Mouse (Mus musculus): ENCODE data around the gene Gpc5. TPM values are rescaled to one million over a fixed set of nuclear protein-coding genes. Genes with fewer than 3 reads are reported as not detected.

Gpc5 gene
- polyA plus RNA-seq, 1 experiment from 2014 or later: 0.09 TPM

- WGBS: 87% methylated on average over 8 of the region's 8 CpGs
- Histone ChIP-seq H3K36me3 (ENCODE audit: control insufficient read depth, insufficient read depth) (no peaks in the 10 kb centered on the region), H3K9me3 (ENCODE audit: control insufficient read depth) (no peaks in the 10 kb centered on the region), H3K4me3 (ENCODE audit: low read depth, low read length) (no peak overlapping the region), H3K27ac (ENCODE audit: low read depth, low read length) (no peak overlapping the region), H3K9ac (ENCODE audit: low read depth, low read length) (no peak overlapping the region), H3K27me3 (replicated peaks; ENCODE audit: control insufficient read depth, insufficient read depth, low read length) (no peaks in the 10 kb centered on the region), H3K4me1 (replicated peaks; ENCODE audit: control insufficient read depth, insufficient read depth, low read length) (no peaks in the 10 kb centered on the region), H3K4me2 (replicated peaks; ENCODE audit: low read depth) (no peak overlapping the region)
- TF ChIP-seq CTCF (IDR thresholded peaks at IDR 0.05; ENCODE audit: low read depth): no peak
- ATAC-seq: no peak
These were observed 1381.6 kb downstream of the Gpc5 start for GRCm38 (mm10) chr14:116473378-116474179.

- Histone ChIP-seq H3K27ac (ENCODE audit: low read depth, low read length) (no peak overlapping the region), H3K9ac (ENCODE audit: low read depth, low read length) (no peak overlapping the region), H3K9me3 (ENCODE audit: control insufficient read depth) (no peaks in the 10 kb centered on the region), H3K4me3 (ENCODE audit: low read depth, low read length) (no peak overlapping the region), H3K36me3 (ENCODE audit: control insufficient read depth, insufficient read depth) (no peaks in the 10 kb centered on the region), H3K27me3 (replicated peaks; ENCODE audit: control insufficient read depth, insufficient read depth, low read length) (no peaks in the 10 kb centered on the region), H3K4me1 (replicated peaks; ENCODE audit: control insufficient read depth, insufficient read depth, low read length) (no peaks in the 10 kb centered on the region), H3K4me2 (replicated peaks; ENCODE audit: low read depth) (no peak overlapping the region)
- ATAC-seq: no peak
- TF ChIP-seq CTCF (IDR thresholded peaks at IDR 0.05; ENCODE audit: low read depth): no peak
- WGBS: 50% methylated on average over 1 of the region's 1 CpGs
These were observed 1402.4 kb downstream of the Gpc5 start for GRCm38 (mm10) chr14:116494285-116494850.

- no peak for TF ChIP-seq CTCF (IDR thresholded peaks at IDR 0.05; ENCODE audit: low read depth)
- no peak for ATAC-seq
- H3K4me2 ChIP-seq (replicated peaks; ENCODE audit: low read depth): no peak overlapping the region
- no peak overlapping the region for H3K27ac ChIP-seq (ENCODE audit: low read depth, low read length)
- H3K4me1 ChIP-seq (replicated peaks; ENCODE audit: control insufficient read depth, insufficient read depth, low read length): no peaks in the 10 kb centered on the region
- no peaks in the 10 kb centered on the region for H3K27me3 ChIP-seq (replicated peaks; ENCODE audit: control insufficient read depth, insufficient read depth, low read length)
- H3K9ac ChIP-seq (ENCODE audit: low read depth, low read length): no peak overlapping the region
- no peaks in the 10 kb centered on the region for H3K9me3 ChIP-seq (ENCODE audit: control insufficient read depth)
- H3K36me3 ChIP-seq (ENCODE audit: control insufficient read depth, insufficient read depth): no peaks in the 10 kb centered on the region
- WGBS: 76% methylated on average over 3 of the region's 3 CpGs
- no peak overlapping the region for H3K4me3 ChIP-seq (ENCODE audit: low read depth, low read length)
These were observed 1446.2 kb downstream of the Gpc5 start for GRCm38 (mm10) chr14:116538216-116538615.

GRCm38 (mm10) chr14:116543746-116544145 lies 1451.7 kb downstream of the Gpc5 start:
- TF ChIP-seq CTCF (IDR thresholded peaks at IDR 0.05; ENCODE audit: low read depth): no peak
- Histone ChIP-seq H3K4me2 (replicated peaks; ENCODE audit: low read depth) (no peak overlapping the region), H3K4me1 (replicated peaks; ENCODE audit: control insufficient read depth, insufficient read depth, low read length) (no peaks in the 10 kb centered on the region), H3K4me3 (ENCODE audit: low read depth, low read length) (no peak overlapping the region), H3K36me3 (ENCODE audit: control insufficient read depth, insufficient read depth) (no peaks in the 10 kb centered on the region), H3K27ac (ENCODE audit: low read depth, low read length) (no peak overlapping the region), H3K27me3 (replicated peaks; ENCODE audit: control insufficient read depth, insufficient read depth, low read length) (no peaks in the 10 kb centered on the region), H3K9ac (ENCODE audit: low read depth, low read length) (no peak overlapping the region), H3K9me3 (ENCODE audit: control insufficient read depth) (no peaks in the 10 kb centered on the region)
- no peak for ATAC-seq

- H3K4me2 ChIP-seq (replicated peaks; ENCODE audit: low read depth): no peak overlapping the region
- H3K9me3 ChIP-seq (ENCODE audit: control insufficient read depth): no peaks in the 10 kb centered on the region
- no peak for TF ChIP-seq CTCF (IDR thresholded peaks at IDR 0.05; ENCODE audit: low read depth)
- H3K36me3 ChIP-seq (ENCODE audit: control insufficient read depth, insufficient read depth): no peaks in the 10 kb centered on the region
- WGBS: 57% methylated on average over 5 of the region's 5 CpGs
- no peak overlapping the region for H3K9ac ChIP-seq (ENCODE audit: low read depth, low read length)
- no peaks in the 10 kb centered on the region for H3K27me3 ChIP-seq (replicated peaks; ENCODE audit: control insufficient read depth, insufficient read depth, low read length)
- H3K27ac ChIP-seq (ENCODE audit: low read depth, low read length): no peak overlapping the region
- ATAC-seq: no peak
- H3K4me1 ChIP-seq (replicated peaks; ENCODE audit: control insufficient read depth, insufficient read depth, low read length): no peaks in the 10 kb centered on the region
- no peak overlapping the region for H3K4me3 ChIP-seq (ENCODE audit: low read depth, low read length)
These were observed 1459.4 kb downstream of the Gpc5 start for GRCm38 (mm10) chr14:116551401-116551800.

GRCm38 (mm10) chr14:116553316-116553715 lies 1461.3 kb downstream of the Gpc5 start:
- Histone ChIP-seq H3K9ac (ENCODE audit: low read depth, low read length) (no peak overlapping the region), H3K9me3 (ENCODE audit: control insufficient read depth) (no peaks in the 10 kb centered on the region), H3K4me2 (replicated peaks; ENCODE audit: low read depth) (no peak overlapping the region), H3K36me3 (ENCODE audit: control insufficient read depth, insufficient read depth) (no peaks in the 10 kb centered on the region), H3K4me1 (replicated peaks; ENCODE audit: control insufficient read depth, insufficient read depth, low read length) (no peaks in the 10 kb centered on the region), H3K4me3 (ENCODE audit: low read depth, low read length) (no peak overlapping the region), H3K27me3 (replicated peaks; ENCODE audit: control insufficient read depth, insufficient read depth, low read length) (no peaks in the 10 kb centered on the region), H3K27ac (ENCODE audit: low read depth, low read length) (no peak overlapping the region)
- 38% methylated on average over 7 of the region's 7 CpGs for WGBS
- no peak for TF ChIP-seq CTCF (IDR thresholded peaks at IDR 0.05; ENCODE audit: low read depth)
- ATAC-seq: no peak
